Comparison of ENCODE assay signal across 25 mouse cellular contexts in genomic region chr17:47669166-47669565, GRCm38 (mm10). TPM values are rescaled to one million over a fixed set of nuclear protein-coding genes. Genes with fewer than 3 reads are reported as not detected.
A peak's percentile ranks its signal among the peaks of the same experiment; 100 is the strongest.
DNase-seq lines count a peak whose midpoint lies in the region; ATAC-seq and TF ChIP-seq lines count a peak whose summit lies in the region.
"Had no signal": no experiment of that assay in that cellular context is flagged by ENCODE, and none has a peak within 500 bp of the region (broad histone marks: within the 10 kb centered on the region; RNA-seq: fewer than 3 reads in every experiment).

No protein-coding gene starts in this region.

- DNase-seq in lung, postnatal 0 days (ENCODE audit: low spot score), result peak; percentile 49
- DNase-seq in lung, adult 2 months, result no peak
- peak; percentile 30 for DNase-seq in brain, adult 2 months (ENCODE audit: low read depth, low spot score)
- no peak for DNase-seq in right cerebral cortex, adult 2 months (ENCODE audit: low spot score in 2 of 2)
- DNase-seq: adrenal gland, postnatal 14 days; cerebellum, adult 18-20 months; cerebellum, postnatal 10 days; gastrocnemius, postnatal 10 days; heart, postnatal 14 days; kidney, adult 18-20 months; kidney, postnatal 25 days; lung, postnatal 36 days; thymus, postnatal 14 days had no signal

- no peaks in the 10 kb centered on the region for H3K9me3 ChIP-seq in hindbrain, embryonic 15.5 days
- H3K9me3 ChIP-seq in hindbrain, embryonic 13.5 days, result no peaks in the 10 kb centered on the region
- H3K9me3 ChIP-seq in lung, postnatal 0 days (ENCODE audit: low read length), result no peaks in the 10 kb centered on the region
- H3K9me3 ChIP-seq in forebrain, embryonic 16.5 days (ENCODE audit: control insufficient read depth, low read length), result no peaks in the 10 kb centered on the region
- H3K9me3 ChIP-seq: embryonic facial prominence, embryonic 13.5 days; hindbrain, embryonic 10.5 days; kidney, embryonic 15.5 days; limb, embryonic 12.5 days; neural tube, embryonic 13.5 days had no signal

- 46% methylated on average over 4 of the region's 4 CpGs for WGBS in hindbrain, embryonic 15.5 days
- WGBS in hindbrain, embryonic 13.5 days, result 63% methylated on average over 4 of the region's 4 CpGs
- WGBS in lung, postnatal 0 days, result 43% methylated on average over 4 of the region's 4 CpGs
- 62% methylated on average over 4 of the region's 4 CpGs for WGBS in lung, adult 2 months
- 33% methylated on average over 4 of the region's 4 CpGs for WGBS in forebrain, embryonic 16.5 days

- TF ChIP-seq EP300 in lung, postnatal 0 days (IDR thresholded peaks at IDR 0.05), result no peak

- no peak overlapping the region for H3K4me3 ChIP-seq in hindbrain, embryonic 15.5 days
- H3K4me3 ChIP-seq in hindbrain, embryonic 13.5 days, result no peak overlapping the region
- H3K4me3 ChIP-seq in lung, postnatal 0 days (ENCODE audit: low read depth, low read length), result no peak overlapping the region
- no peak overlapping the region for H3K4me3 ChIP-seq in lung, adult 2 months (replicated peaks; ENCODE audit: extremely low read depth, low read depth, low read length)
- H3K4me3 ChIP-seq in forebrain, embryonic 16.5 days (replicated peaks; ENCODE audit: low read length), result no peak overlapping the region
- H3K4me3 ChIP-seq: embryonic facial prominence, embryonic 13.5 days; hindbrain, embryonic 10.5 days; kidney, embryonic 15.5 days; left cerebral cortex, adult 2 months; limb, embryonic 12.5 days; neural tube, embryonic 13.5 days had no signal

- no peak overlapping the region for H3K9ac ChIP-seq in hindbrain, embryonic 15.5 days
- no peak overlapping the region for H3K9ac ChIP-seq in hindbrain, embryonic 13.5 days
- no peak overlapping the region for H3K9ac ChIP-seq in lung, postnatal 0 days (replicated peaks; ENCODE audit: low read depth)
- H3K9ac ChIP-seq in forebrain, embryonic 16.5 days (replicated peaks; ENCODE audit: low read depth, low read length), result no peak overlapping the region
- H3K9ac ChIP-seq: embryonic facial prominence, embryonic 13.5 days; kidney, embryonic 15.5 days; limb, embryonic 12.5 days; neural tube, embryonic 13.5 days had no signal

- H3K4me2 ChIP-seq in hindbrain, embryonic 15.5 days, result no peak overlapping the region
- no peak overlapping the region for H3K4me2 ChIP-seq in hindbrain, embryonic 13.5 days
- no peak overlapping the region for H3K4me2 ChIP-seq in lung, postnatal 0 days (replicated peaks; ENCODE audit: low read depth, low read length)
- H3K4me2 ChIP-seq in forebrain, embryonic 16.5 days (ENCODE audit: low read length), result no peak overlapping the region
- H3K4me2 ChIP-seq: embryonic facial prominence, embryonic 13.5 days; kidney, embryonic 15.5 days; limb, embryonic 12.5 days; liver, embryonic 11.5 days; neural tube, embryonic 13.5 days had no signal

- no peaks in the 10 kb centered on the region for H3K36me3 ChIP-seq in hindbrain, embryonic 15.5 days
- peaks cover 8% of the 10 kb centered on the region; the same call in 1 of the 2 replicates for H3K36me3 ChIP-seq in hindbrain, embryonic 13.5 days
- no peaks in the 10 kb centered on the region for H3K36me3 ChIP-seq in lung, postnatal 0 days (ENCODE audit: insufficient read depth, low read length)
- H3K36me3 ChIP-seq in forebrain, embryonic 16.5 days (ENCODE audit: control insufficient read depth, insufficient read depth), result no peaks in the 10 kb centered on the region; the same call in 1 of the 2 replicates
- H3K36me3 ChIP-seq: kidney, embryonic 15.5 days had no signal

- no peak for TF ChIP-seq POLR2A in lung, adult 2 months (IDR thresholded peaks at IDR 0.05; ENCODE audit: borderline replicate concordance, extremely low read depth, low read depth, low read length)

- H3K4me1 ChIP-seq in hindbrain, embryonic 15.5 days (replicated peaks), result peaks cover 19% of the 10 kb centered on the region
- H3K4me1 ChIP-seq in hindbrain, embryonic 13.5 days (replicated peaks), result peaks cover 25% of the 10 kb centered on the region
- H3K4me1 ChIP-seq in lung, postnatal 0 days (ENCODE audit: insufficient read depth, low read depth, low read length), result peaks cover 8% of the 10 kb centered on the region; the same call in 1 of the 2 replicates
- peaks cover 3% of the 10 kb centered on the region; the same call in 1 of the 2 replicates for H3K4me1 ChIP-seq in lung, adult 2 months (ENCODE audit: control insufficient read depth, insufficient read depth, low read length)
- peaks cover 14% of the 10 kb centered on the region for H3K4me1 ChIP-seq in forebrain, embryonic 16.5 days (replicated peaks; ENCODE audit: control insufficient read depth, insufficient read depth, low read length)

- no peaks in the 10 kb centered on the region for H3K27me3 ChIP-seq in hindbrain, embryonic 15.5 days
- H3K27me3 ChIP-seq in hindbrain, embryonic 13.5 days, result peaks cover 19% of the 10 kb centered on the region; the same call in 1 of the 2 replicates
- H3K27me3 ChIP-seq in lung, postnatal 0 days (replicated peaks; ENCODE audit: insufficient read depth, low read length), result no peaks in the 10 kb centered on the region
- H3K27me3 ChIP-seq in forebrain, embryonic 16.5 days (replicated peaks; ENCODE audit: control insufficient read depth, insufficient read depth, low read length), result peaks cover 7% of the 10 kb centered on the region; the same call in 1 of the 2 replicates

- no peak overlapping the region for H3K27ac ChIP-seq in hindbrain, embryonic 15.5 days (replicated peaks)
- no peak overlapping the region for H3K27ac ChIP-seq in hindbrain, embryonic 13.5 days
- H3K27ac ChIP-seq in lung, postnatal 0 days (ENCODE audit: low read length), result no peak overlapping the region
- H3K27ac ChIP-seq in forebrain, embryonic 16.5 days (ENCODE audit: low read length), result no peak overlapping the region
- H3K27ac ChIP-seq: embryonic facial prominence, embryonic 13.5 days; hindbrain, embryonic 10.5 days; kidney, embryonic 15.5 days; left cerebral cortex, adult 2 months; limb, embryonic 12.5 days; neural tube, embryonic 13.5 days had no signal

- ATAC-seq in hindbrain, embryonic 15.5 days (ENCODE audit: low FRiP score, low read depth), result 0 out of 2 replicates have a peak, but pooled peaks have one; percentile 16
- no peak for ATAC-seq in hindbrain, embryonic 13.5 days (ENCODE audit: low FRiP score)
- ATAC-seq in lung, postnatal 0 days, result no peak
- ATAC-seq in forebrain, embryonic 16.5 days, result peak; percentile 77
- ATAC-seq: CD4-positive, CD25-positive, alpha-beta regulatory T cell, adult 4 months had no signal

- no peak for TF ChIP-seq CTCF in lung, postnatal 0 days (IDR thresholded peaks at IDR 0.05)
- TF ChIP-seq CTCF in lung, adult 2 months (IDR thresholded peaks at IDR 0.05; ENCODE audit: insufficient read depth, low read length), result no peak

RNA-seq across cellular contexts. Expression of gene Tomm6, which starts 19.0 kb away (rescaled TPM):
- 277 and 288 TPM in 2 replicates for polyA plus RNA-seq in hindbrain, embryonic 15.5 days (2015; fragmentation: Nextera tagmentation; extraction: Ambion mirVana)
- 289 and 295 TPM in 2 replicates for polyA plus RNA-seq in hindbrain, embryonic 13.5 days (2015; fragmentation: Nextera tagmentation; extraction: Ambion mirVana)
- 303 and 324 TPM in 2 replicates for polyA plus RNA-seq in lung, postnatal 0 days (2015; fragmentation: Nextera tagmentation; extraction: Ambion mirVana)
- polyA plus RNA-seq in lung, adult 2 months (2012; rRNA removed), result 94.7 and 101 TPM in 2 replicates
- 228 and 241 TPM in 2 replicates for polyA plus RNA-seq in forebrain, embryonic 16.5 days (2015; fragmentation: Nextera tagmentation; extraction: Ambion mirVana)

RNA-seq across cellular contexts. Expression of gene Frs3, which starts 19.7 kb away (rescaled TPM):
- polyA plus RNA-seq in hindbrain, embryonic 15.5 days (2015; fragmentation: Nextera tagmentation; extraction: Ambion mirVana), result 49.3 and 52.2 TPM in 2 replicates
- polyA plus RNA-seq in hindbrain, embryonic 13.5 days (2015; fragmentation: Nextera tagmentation; extraction: Ambion mirVana), result 28.6 and 32.9 TPM in 2 replicates
- polyA plus RNA-seq in lung, postnatal 0 days (2015; fragmentation: Nextera tagmentation; extraction: Ambion mirVana), result 4.1 TPM in 2 replicates
- polyA plus RNA-seq in lung, adult 2 months (2012; rRNA removed), result 15.2 and 17.2 TPM in 2 replicates
- polyA plus RNA-seq in forebrain, embryonic 16.5 days (2015; fragmentation: Nextera tagmentation; extraction: Ambion mirVana), result 21.3 and 27.1 TPM in 2 replicates

RNA-seq across cellular contexts. Expression of gene Gm21981, which starts 25.1 kb away (rescaled TPM):
- polyA plus RNA-seq in hindbrain, embryonic 15.5 days (2015; fragmentation: Nextera tagmentation; extraction: Ambion mirVana), result 1.2 and 1.5 TPM in 2 replicates
- polyA plus RNA-seq in hindbrain, embryonic 13.5 days (2015; fragmentation: Nextera tagmentation; extraction: Ambion mirVana), result 0.52 and 0.71 TPM in 2 replicates
- 0.18 and 0.42 TPM in 2 replicates for polyA plus RNA-seq in lung, postnatal 0 days (2015; fragmentation: Nextera tagmentation; extraction: Ambion mirVana)
- 0.72 and 0.87 TPM in 2 replicates for polyA plus RNA-seq in lung, adult 2 months (2012; rRNA removed)
- polyA plus RNA-seq in forebrain, embryonic 16.5 days (2015; fragmentation: Nextera tagmentation; extraction: Ambion mirVana), result 0.48 and 0.60 TPM in 2 replicates
- polyA plus RNA-seq: CD4-positive, CD25-positive, alpha-beta regulatory T cell, adult 4 months; liver, embryonic 16.5 days had no signal

RNA-seq across cellular contexts. Expression of gene Prickle4, which starts 25.4 kb away (rescaled TPM):
- 1.3 and 1.6 TPM in 2 replicates for polyA plus RNA-seq in hindbrain, embryonic 15.5 days (2015; fragmentation: Nextera tagmentation; extraction: Ambion mirVana)
- 0.43 and 0.52 TPM in 2 replicates for polyA plus RNA-seq in hindbrain, embryonic 13.5 days (2015; fragmentation: Nextera tagmentation; extraction: Ambion mirVana)
- 0.94 and 1.9 TPM in 2 replicates for polyA plus RNA-seq in lung, postnatal 0 days (2015; fragmentation: Nextera tagmentation; extraction: Ambion mirVana)
- polyA plus RNA-seq in lung, adult 2 months (2012; rRNA removed), result 3.3 and 3.9 TPM in 2 replicates
- polyA plus RNA-seq in forebrain, embryonic 16.5 days (2015; fragmentation: Nextera tagmentation; extraction: Ambion mirVana), result 0.54 and 1.0 TPM in 2 replicates
- polyA plus RNA-seq: CD4-positive, CD25-positive, alpha-beta regulatory T cell, adult 4 months; limb, embryonic 12.5 days had no signal

RNA-seq across cellular contexts. Expression of gene Usp49, which starts 38.7 kb away (rescaled TPM):
- 6.3 and 8.2 TPM in 2 replicates for polyA plus RNA-seq in hindbrain, embryonic 15.5 days (2015; fragmentation: Nextera tagmentation; extraction: Ambion mirVana)
- polyA plus RNA-seq in hindbrain, embryonic 13.5 days (2015; fragmentation: Nextera tagmentation; extraction: Ambion mirVana), result 8.6 and 9.1 TPM in 2 replicates
- polyA plus RNA-seq in lung, postnatal 0 days (2015; fragmentation: Nextera tagmentation; extraction: Ambion mirVana), result 3.3 and 4.1 TPM in 2 replicates
- 6.4 and 6.7 TPM in 2 replicates for polyA plus RNA-seq in lung, adult 2 months (2012; rRNA removed)
- polyA plus RNA-seq in forebrain, embryonic 16.5 days (2015; fragmentation: Nextera tagmentation; extraction: Ambion mirVana), result 8.6 and 9.1 TPM in 2 replicates

Comparison
In these comparisons a context has a peak if more than half of its experiments do, and no peak if none do; other contexts are left out.
1. ATAC-seq: peak in hindbrain, embryonic 15.5 days (single experiment) and forebrain, embryonic 16.5 days (single experiment); none in hindbrain, embryonic 13.5 days (single experiment) and lung, postnatal 0 days (single experiment).
2. DNase-seq: peak in lung, postnatal 0 days (single experiment) and brain, adult 2 months (single experiment); none in lung, adult 2 months (single experiment) and right cerebral cortex, adult 2 months (0 of 2).